Mouse (Mus musculus): Measurements from ENCODE around the gene Vsig10. TPM values are rescaled to one million over a fixed set of nuclear protein-coding genes. Genes with fewer than 3 reads are reported as not detected.
A peak's percentile ranks its signal among the peaks of the same experiment; 100 is the strongest.
"Not testable (repeated sequence)": the region's sequence is repeated elsewhere in the genome, so short reads cannot be mapped to it uniquely, and the experiment has no call there.

Gene Vsig10
- 1 to 10 TPM; 2.4 to 4.2 TPM for total RNA-seq (2021)
- long read RNA-seq: 0 reads

DNA sequence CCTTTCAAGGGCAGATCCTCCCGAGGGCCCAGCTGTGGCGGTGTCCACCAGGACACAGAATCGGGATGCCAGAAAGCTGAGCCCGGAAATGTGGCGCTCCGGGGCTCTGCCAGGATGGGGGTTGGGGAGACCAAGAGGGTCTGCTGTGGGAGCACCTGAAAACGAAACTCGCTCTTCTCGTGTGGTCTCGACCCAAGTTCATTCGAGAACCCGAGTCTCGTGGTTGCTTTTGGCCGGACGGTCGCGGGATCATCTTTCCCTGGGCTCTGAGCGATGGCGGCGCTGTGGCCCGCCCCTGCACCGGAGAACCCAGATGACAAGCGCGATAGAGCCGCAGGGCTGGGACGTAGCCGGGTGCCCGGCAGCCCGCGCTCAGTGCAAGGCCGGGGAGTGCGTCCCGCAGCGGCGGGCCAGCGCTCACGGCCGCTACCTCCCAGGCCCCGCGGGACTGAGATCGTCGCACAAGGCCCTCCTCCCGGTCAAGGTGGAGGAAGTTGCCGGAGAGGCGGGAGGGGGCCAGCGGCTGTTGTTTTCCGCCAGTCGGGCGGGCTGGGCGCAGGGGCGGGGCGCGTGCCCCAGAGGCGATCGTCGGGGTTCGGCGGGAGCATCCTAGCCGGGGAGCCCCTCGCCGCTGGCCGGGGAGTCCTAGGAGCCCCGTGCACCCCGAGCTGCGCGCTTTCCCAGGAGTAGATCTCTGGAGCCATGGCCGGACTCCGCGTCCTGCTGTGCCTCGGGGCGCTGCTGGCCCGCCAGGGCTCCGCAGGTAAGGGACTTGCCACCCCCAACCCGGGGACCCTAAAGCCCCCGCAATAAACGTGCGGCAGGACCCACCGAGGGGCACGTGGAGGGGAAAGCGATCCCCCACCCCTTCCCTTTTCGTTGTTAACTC lies at the start of gene Vsig10:
Vsig10 (plus strand) TSS at position 343 of the 889 bp plus-strand sequence.
- peak; percentile 54 to 64 for DNase-seq (ENCODE audit: low spot score in 2 of 2)

DNA sequence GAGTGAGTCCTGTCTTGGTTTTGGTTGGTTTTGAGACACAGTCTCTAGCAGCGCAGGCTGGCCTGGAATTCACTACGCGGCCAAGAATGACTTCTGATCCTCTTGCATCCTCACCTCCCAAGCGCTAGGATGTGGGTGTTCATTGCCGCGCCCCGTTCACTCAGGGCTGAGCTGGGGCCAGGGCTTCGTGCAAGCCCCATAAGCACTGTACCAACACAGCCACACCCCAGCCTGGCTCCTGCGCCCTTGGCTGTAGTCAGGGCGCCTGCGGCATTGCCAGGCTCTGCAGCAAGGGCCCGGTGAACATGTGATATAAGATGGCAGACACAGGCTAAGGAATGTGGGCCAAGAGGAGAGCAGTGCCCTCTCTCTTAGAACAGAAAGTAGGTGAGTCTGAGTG lies 49.5 kb upstream of the Vsig10 start:
- no peak for DNase-seq (ENCODE audit: low spot score in 2 of 2)

DNA sequence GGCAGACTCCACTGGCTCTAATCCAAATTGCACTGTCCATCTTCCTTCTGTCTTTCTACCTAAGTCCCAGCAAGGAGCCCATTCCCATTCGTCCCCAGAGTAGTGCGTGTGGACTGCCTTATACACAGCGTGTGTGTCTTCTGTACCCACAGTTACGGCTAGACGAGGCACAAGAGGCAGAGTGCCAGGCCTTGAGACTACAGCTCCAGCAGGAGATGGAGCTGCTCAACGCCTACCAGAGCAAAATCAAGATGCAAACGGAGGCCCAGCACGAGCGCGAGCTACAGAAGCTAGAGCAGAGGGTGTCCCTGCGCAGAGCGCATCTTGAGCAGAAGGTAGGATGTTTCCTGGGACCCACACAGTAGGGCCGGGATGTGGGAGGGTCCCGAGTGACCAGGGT lies 46.9 kb upstream of the Vsig10 start:
- DNase-seq (ENCODE audit: low spot score in 2 of 2): peak in 1 of 2 experiments; percentile 46

GRCm38 (mm10) chr5:117274817-117275216 lies 44.1 kb upstream of the Vsig10 start:
- DNase-seq (ENCODE audit: low spot score in 2 of 2): no peak

DNA sequence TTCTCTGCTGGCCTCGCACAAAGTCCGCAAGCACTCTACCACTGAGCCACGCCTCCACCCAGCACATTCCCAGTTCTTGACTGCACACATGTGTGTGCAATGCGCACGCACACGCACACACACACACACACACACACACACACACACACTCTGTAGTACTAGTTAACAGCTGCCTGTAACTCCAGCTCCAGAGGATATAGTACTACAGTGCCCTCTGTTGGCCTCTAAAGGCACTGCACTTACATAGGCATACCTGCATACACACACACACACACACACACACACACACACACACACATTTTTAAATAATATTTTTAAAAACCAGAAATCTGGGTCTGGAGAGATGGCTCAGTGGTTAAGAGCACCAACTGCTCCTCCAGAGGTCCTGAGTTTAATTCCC lies 41.1 kb upstream of the Vsig10 start:
- no peak for DNase-seq (ENCODE audit: low spot score in 2 of 2)

GRCm38 (mm10) chr5:117278809-117279668 lies 39.8 kb upstream of the Vsig10 start:
- DNase-seq (ENCODE audit: low spot score in 2 of 2): no peak

DNA sequence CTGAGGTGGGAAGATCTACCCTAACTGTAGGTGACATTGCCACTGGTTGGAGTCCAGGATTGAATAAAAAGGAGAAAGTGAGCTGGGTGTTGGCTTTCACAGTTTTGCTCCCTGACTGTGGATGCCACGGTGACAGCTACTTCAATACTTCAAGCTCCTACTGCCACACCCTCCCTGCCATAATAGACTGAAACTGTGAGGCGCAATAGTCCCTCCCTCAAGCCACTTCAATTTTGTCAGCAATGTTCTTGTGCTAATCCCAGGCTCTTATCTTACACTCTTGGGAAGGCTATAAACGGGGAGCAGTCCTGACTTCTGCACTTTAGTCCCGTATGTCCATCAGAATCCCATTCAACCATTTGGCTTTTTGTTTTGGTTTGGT lies 39.2 kb upstream of the Vsig10 start:
- DNase-seq (ENCODE audit: low spot score in 2 of 2): no peak

GRCm38 (mm10) chr5:117281536-117281935 lies 37.3 kb upstream of the Vsig10 start:
- no peak for DNase-seq (ENCODE audit: low spot score in 2 of 2)

GRCm38 (mm10) chr5:117282360-117282759 lies 36.5 kb upstream of the Vsig10 start:
- DNase-seq (ENCODE audit: low spot score in 2 of 2): no peak

DNA sequence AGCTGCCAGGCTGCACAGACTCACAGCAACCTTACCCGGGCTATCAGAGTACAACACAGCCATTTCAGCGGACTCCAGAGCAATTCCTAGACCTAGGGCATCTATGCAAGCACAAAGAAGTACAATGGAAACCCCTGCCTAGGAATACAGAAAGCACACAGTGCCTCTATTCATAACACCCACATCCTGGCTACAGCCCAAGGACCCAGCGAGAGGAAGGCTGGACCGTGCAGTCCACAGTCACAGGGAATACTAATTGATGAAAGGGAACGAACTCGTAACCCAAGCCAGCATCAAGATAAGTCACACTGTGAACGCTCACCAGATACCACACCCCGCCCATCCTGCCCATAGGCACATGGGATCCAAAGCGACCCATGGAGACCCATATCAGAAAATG lies 34.9 kb upstream of the Vsig10 start:
- DNase-seq (ENCODE audit: low spot score in 2 of 2): peak in 1 of 2 experiments; percentile 70

GRCm38 (mm10) chr5:117284682-117285081 lies 34.2 kb upstream of the Vsig10 start:
- DNase-seq (ENCODE audit: low spot score in 2 of 2): no peak

DNA sequence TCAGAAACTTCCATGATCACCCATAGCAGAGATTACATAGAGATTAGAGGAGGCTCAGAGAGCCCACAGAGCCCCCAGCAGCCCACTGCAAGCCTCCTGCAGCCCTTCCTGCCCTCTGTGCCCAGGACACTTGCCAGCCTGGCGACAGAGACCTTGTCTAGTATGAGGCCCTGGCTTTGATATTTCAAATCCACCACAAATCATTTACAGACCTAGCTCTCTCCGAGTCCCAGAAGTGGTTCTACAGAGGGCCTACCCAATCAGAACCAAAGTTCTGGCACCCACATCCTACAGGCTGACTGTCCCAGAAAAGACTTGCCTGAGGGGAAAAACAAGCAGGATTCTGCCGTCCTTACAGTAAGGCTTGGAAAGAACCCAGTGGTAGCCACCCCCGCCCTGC lies 33.6 kb upstream of the Vsig10 start:
- DNase-seq (ENCODE audit: low spot score in 2 of 2): no peak

- DNase-seq (ENCODE audit: low spot score in 2 of 2): no peak
Observed at GRCm38 (mm10) chr5:117286286-117286685, 32.6 kb upstream of the Vsig10 start.

DNA sequence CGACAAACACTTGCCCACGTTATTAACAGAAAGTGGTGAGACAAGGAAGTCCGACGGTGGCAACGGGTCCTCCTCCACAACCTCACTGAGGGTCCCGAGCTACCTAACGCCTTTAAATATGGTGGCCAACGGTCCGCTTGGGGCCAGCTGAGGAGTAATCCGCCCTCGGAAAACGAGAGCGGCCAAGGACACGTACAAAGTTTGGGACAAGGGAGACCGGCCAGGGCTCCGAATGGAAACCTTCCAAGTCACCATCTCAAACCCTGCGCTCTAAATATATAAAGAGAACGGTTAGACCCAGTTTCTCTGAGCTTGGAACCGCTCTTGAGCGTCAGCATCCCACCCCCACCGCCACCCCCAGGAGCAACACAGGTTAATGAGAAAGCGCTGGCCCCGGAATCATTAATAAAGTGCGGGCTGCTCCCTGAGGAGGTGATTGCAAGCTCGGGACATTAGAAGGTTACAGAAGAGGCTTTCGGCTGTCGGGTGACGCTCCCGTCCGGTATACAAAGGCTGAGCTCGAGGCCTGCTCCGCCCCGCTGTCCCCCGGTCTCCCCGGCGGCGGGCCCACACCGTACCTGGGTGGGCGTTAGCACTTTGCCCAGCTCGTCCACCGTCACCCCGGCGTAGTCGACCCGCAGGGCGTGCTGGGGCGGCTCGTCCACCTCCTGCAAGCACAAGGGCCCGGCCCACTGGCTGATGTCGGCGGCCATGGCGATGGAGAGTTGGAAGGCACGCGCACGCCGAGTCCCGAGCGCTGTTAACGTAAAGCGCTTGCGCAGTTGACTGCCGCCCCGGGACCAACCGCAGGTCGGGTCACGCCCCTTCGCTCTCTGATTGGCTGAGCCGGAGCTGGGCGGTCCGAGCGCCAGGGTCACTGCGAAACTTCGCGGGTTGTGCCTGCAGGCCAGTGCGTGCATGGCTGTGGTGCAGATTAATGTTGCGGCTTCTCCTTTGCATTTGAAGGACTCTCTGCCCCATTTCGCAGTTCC lies 31.8 kb upstream of the Vsig10 start, which contains the start of gene Pebp1:
Pebp1 (minus strand) TSS at position 795 of the 992 bp plus-strand sequence.
- DNase-seq (ENCODE audit: low spot score in 2 of 2): peak; percentile 91 to 95

DNA sequence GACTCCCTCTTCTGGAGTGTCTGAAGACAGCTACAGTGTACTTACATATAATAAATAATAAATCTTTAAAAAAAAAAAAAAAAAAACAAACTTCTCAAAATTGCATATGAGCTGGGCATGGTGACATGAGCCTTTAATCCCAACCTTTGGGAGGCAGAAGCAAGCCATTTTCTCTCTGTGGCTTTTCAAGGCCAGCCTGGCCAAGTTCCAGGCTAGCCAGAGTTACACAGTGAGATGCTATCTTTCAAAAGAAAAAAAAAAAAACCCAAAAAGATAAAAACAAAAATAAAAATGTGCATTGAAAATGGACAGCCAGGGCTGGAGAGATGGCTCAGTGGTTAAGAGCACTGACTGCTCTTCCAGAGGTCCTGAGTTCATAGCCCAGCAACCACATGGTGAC lies 29.2 kb upstream of the Vsig10 start:
- DNase-seq (ENCODE audit: low spot score in 2 of 2): no peak

- DNase-seq (ENCODE audit: low spot score in 2 of 2): no peak
Observed at GRCm38 (mm10) chr5:117290081-117290480, 28.8 kb upstream of the Vsig10 start.

DNA sequence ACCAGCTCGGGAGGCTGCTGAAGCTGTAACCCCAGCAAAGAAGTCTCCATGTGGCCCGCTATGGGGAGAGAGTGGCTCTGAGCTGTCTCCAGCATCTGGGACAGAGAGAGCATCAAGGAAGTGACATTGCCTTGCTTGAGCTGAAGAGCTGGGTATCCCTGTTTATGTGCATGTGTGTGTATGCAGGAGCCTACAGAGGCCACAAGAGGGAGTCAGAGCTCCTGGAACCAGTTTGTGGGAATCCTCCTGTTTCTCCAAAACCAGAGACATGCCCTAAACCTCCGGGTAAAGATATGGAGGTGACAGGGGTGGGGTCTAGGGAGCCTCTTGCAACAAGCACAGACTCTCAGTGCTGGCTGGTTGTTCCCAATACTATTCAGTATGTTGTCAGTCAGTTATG lies 27.6 kb upstream of the Vsig10 start:
- no peak for DNase-seq (ENCODE audit: low spot score in 2 of 2)

DNA sequence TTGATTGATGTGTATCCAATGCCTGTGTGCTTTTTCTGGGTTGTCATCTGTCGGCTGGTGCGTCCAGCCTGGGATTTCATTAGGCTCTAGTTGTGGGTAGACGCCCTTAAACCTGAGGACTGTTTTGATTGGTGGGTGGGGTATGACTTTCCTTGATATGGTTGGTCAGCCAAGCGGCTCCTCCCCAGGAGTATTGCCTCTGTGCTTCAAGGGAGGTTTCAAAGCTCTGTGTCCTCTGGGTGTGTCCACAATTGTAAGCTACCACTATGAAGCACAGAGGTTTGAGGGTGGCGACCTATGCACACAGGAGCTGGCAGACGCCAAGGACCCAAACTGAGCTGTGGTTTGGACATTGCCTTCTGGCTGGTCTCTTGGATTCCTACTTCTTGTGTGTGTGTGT lies 26.3 kb upstream of the Vsig10 start:
- DNase-seq (ENCODE audit: low spot score in 2 of 2): no peak

- not testable (repeated sequence) for DNase-seq (ENCODE audit: low spot score in 2 of 2)
Observed at GRCm38 (mm10) chr5:117293776-117294175, 25.1 kb upstream of the Vsig10 start.

- no peak for DNase-seq (ENCODE audit: low spot score in 2 of 2)
Observed at GRCm38 (mm10) chr5:117295011-117295410, 23.9 kb upstream of the Vsig10 start.

DNA sequence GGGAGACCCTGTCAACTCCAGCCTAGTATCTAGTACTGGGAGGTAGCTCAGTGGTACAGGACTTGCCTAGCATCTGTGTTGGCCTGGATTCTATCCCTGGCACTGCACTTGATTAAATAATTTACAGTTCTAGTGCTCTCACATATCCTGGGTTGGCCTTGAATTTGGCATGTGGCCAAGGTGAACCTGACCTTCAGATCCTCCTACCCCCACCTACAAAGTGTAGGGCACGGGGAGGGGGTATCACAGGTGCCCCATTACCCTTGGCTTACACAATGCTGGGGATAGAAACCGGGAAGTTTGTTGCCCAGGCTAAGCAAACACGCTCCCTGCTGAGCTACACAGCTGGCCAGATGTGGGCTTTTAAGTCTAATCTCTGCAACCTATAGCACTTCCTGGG lies 16.0 kb upstream of the Vsig10 start:
- DNase-seq (ENCODE audit: low spot score in 2 of 2): no peak

Measured in layer of hippocampus, postnatal 10 days (tissue).